Mouse (Mus musculus) liver (tissue): ENCODE results near the gene Miox.

Experiments used
- DNase-seq: peaks from one replicate; pipeline ENCODE4 v3.0.0-alpha.2; 2020; ENCODE audit warnings: mixed read lengths

Miox gene

DNA sequence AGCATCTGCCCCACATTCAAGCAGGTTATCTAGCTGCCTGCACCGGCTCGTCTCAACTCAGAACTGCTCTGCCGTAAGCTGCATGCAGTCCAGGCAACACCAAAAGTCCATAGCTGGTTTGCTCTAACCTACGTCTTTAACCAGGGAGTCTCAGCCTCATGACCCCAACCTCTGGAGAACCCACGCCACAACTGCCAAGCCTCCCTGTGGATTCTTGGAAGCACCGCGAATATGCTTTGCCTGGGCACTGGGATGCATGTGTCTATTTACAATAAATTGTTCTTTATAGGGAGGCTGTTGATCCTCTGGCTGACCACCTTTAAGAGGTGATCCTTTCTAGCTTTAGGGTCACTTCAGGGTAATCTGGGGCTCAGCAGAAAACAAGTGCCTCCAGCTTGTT, 38.3 kb downstream of the Miox start:
- DNase-seq = no peak

DNA sequence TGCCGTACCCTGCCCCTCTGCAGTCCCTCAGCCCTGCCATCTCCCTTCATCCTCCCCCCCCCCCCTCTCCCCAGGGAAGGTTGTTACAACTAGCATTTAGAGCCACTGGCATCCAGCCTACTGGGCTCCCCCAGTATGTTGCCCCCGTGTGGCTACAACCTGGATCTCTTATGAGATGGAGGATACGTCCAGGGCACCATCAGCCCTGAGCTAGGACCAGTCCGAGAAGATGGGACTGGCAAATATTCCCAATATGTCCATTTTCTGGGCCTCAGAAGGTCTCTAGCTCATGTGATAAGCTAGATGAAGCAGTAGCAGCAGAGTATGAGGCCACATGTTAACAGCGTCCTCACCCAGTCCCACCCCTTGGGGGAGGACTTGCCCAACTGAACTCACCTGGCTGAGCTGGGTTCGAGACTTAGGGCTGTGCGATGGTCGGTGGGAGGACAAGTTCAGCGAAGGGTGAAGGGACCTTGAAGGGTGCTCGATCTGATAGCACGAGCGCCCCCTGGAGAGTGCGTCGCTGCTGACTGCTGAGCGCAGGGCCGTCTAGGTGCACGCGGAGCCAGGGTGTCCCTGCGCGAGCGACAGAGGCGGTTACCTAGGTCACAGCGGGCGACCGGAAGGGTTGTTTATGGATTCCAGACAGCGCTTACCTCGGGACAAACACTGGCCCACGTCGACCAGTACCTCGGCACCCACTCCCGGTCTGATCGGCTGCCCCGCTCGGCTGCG, 39.0 kb downstream of the Miox start:
- peak; percentile 91 for DNase-seq

DNA sequence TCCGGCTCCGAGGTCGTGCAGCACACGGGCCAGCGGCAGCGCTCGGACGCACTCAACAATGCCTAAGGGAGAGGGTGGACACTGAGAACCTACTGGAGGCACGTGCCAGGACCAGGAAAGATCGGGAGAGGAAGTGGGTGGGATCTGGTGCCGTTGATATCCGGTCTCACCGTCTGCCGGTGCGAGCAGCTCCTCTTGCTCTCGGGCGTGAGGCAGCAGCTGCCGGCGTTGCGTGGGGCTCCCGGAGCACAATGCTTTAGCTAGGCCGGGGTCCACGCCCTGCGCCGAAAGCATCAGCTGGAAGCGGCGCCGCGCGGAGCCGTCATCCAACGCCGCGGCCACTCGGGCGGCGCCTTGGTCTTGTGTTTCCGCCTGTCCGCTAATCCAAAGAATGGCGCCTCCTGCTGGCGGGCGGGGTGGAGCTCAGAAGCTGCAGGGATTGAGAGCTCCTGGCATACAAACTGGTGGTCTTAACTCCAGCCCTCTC, 39.6 kb downstream of the Miox start, which contains the start of gene Sco2:
Gene Sco2, minus strand, starts transcription at position 85 of the 487 bp plus-strand sequence.
- DNase-seq = peak; percentile 94

DNA sequence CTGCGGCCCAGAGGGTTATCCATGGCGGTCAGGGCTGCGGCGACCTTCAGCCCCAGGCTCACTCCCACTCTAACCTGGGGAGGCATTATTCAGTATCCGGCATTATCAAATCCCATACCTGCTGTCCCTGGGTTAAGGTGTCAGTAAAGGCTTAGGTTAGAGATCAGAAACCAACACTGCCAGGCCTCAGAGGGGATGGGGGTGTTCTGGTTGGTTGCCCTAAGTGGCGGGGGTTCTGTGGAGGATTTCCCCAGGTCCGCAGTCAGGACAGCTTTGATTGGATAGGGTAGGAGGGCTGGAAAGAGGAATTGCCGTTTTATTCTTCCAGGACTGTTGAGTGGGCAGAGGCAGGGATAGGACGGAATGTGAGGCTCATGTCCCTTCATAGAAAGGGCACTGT, 40.1 kb downstream of the Miox start:
- no peak for DNase-seq

DNA sequence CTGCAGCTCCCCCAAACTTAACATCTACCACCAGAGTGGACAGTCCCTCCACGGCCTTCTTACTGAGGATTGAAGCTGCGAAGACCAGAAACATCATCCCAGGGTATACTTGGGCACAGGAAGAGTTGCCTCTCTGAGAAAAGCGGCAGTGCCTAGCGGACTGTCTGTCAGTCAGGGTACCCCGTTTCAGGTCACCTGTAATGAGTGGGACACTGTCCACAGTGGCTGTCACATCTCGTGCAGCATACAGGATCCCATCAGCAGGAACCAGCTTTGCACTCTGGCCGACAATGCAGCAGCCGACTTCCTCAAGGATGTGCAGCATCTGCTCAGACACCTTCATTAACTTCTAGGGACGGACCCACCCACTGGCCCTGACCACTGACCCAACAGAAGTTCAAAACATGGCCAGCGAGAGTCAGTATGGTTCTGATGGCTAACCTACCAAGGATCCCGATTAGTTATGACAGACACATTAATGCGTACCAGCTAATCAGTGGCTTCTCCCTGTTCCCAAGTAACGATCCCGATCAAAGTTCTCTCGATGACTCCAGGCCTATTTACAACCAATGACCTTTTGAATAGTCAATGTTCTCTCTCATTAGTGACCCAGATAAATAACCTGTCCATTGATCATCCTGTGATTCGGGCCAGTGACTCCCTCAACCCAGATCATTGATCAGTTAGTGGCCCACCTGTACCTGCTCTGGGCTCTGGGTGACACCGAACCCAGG, 40.8 kb downstream of the Miox start:
- DNase-seq = no peak

DNA sequence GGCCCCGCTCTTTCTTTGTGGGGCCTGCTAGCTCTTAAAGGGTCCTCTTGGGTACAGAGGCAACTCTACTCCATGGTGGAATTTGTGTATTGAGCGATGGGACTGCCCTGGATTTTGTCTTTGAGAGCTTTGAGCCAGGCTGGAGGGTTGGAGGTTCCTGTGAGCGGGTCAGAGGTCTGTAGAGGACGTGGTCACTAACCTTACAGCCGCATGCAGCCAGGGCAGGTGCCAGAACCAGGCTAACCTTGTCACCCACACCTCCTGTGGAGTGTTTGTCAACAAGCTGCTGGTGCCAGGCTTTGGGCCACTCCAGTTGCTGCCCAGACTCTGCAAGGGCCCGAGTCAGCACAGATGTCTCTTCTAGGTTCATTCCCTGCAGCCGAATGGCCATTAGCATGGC, 41.8 kb downstream of the Miox start:
- DNase-seq = no peak

DNA sequence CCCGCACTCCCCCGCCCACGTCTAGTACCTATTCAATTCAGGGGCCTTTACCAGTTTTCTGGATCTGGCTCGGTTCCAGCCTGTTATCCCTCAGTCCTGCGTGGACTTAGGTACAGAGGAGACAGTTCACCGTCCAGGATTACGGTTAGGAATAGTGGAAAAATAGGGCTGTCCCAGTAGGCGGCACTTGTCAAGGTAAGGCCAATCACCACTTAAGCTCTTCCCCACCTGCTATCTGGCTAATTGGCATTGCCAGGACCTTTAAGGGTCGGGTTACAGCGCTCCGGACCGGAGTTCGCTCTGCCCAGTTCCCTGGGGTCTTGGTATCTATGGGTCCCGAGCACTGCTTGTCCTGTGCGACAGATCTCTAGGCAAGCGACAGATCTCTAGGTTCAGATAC, 42.8 kb downstream of the Miox start, which contains the start of gene Tymp:
Gene Tymp, minus strand, starts transcription at position 83 of the 400 bp plus-strand sequence.
- DNase-seq = no peak

DNA sequence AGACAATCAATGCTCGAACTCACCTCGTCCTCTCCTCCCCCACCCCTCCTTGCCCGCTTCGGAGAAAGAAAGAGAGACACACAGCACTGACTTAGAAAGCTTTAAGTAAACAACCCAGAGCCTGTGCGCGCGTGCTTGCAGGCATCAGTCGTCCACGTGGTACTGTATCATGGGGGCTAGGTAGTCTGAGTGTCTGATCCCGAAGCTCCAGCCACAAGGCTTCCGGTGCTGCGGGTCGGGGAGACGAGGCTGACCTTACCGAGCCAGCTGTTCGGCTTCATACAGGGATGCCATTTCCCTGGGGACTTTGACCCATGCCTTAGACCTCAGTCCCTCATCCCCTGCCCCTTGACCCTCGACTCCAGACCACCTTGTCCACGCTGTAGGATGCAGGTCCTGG, 43.2 kb downstream of the Miox start:
- no peak for DNase-seq

DNA sequence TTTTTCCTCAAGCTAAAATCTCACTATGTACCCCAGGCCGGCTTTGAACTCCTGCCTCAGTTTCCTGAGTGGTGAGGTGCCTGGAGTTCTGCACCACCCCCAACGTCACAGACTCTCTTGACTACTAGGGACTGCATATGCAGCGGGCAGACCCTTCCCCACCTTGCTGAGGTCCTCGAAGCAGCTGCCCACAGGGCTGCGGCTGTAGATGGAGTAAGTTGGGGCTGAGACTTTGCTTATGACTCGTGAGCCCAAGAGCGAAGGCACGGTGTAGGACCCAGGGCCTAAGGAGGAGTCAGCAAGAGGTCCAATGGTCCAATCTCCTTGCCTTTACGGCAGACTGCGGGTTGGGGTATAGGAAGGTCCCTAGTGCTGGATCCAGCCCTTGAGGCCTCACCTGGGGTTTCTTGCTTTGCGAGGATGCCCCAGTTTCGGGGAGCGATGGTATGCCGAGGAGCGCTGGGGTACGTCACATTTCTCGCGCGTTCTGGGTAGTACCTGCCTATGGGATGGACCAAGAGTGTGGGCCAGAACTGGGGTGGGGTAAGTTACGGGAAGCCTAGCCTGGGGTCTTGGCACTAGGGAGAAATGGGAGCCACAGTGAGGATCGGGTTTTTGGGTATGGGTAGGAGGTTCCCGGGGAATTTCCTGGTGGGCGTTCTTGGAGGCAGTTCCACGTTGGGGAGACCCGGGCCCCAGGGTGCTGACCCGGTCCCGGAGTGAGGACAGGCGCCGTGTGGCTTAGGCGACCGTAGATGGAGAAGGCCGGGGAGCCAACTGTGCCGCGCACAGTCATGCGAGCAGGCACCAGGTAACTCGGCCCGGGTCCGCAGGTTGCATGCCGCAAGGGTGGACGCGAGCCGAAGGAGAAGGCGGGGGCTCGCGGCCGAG, 44.0 kb downstream of the Miox start:
- no peak for DNase-seq

DNA sequence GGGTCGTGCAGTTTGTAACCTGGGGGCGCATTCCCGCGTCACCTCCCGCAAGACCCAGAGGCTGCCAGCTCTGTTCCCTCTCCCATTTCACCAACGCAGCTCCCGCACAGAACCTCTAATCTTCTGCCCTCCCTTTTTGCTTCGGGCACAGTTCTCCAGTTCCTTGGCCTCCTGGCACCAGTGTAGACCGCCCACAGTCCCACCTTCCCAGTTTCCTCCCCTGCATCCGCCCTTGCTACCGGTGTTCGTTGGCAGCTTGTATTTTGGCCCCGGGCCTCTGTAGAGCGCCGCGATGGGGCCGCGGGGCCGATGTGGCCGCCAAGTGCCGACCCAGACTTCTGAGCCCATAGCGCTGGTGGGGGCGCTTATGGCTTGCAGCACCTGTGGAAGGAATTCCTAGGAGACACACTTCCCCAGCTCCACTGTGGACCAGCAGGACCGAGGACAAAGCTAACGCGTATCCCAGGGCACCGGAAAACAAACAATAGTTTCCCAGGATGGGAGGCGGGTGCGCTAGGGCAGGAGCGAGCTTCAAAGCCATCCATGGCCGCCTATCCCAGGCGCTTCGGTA, 44.7 kb downstream of the Miox start, which contains the start of gene Odf3b:
Gene Odf3b, minus strand, starts transcription at position 452 of the 571 bp plus-strand sequence.
- no peak for DNase-seq

DNA sequence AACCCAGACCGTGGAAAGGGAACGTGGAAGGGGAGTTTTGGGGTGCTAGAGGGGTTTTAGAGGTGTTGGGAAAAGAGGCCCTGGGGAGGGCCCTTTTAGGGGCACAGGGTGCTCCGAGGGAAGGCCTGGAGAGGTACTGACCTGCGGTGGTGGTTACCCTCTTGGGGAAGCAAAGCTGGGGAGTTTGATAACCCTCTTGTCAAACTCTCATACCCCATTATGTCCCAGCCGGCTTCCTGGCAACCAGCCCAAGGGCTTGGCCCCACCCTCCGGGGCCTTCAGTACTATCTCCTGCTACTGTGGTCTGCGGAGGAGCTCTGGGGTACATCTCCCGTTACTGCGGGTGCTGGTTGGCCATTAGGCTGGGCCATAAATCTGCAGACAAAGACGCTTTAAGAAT, 45.2 kb downstream of the Miox start:
- peak; percentile 69 for DNase-seq

DNA sequence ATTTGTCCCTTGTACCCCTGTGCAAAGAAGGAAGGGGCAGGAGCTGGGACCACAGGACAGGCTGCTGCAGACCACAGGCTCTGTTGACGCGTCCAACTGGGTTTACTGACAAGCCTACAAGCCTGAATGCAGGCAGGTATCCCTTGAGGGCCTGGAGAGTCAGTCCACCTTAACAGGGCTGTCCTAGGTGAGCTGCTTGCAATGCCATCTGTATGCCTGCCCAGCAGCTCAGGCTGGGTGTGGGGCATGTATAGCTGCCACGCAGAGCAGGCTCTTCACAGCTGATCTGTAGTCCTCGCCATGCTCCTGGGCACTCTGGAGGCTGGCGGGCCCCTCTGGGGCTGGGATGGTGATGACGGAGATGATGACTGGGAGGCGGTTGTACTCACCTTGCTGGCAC, 50.4 kb downstream of the Miox start, which contains the start of gene Klhdc7b:
Gene Klhdc7b, plus strand, starts transcription at position 301 of the 400 bp plus-strand sequence.
- DNase-seq = no peak
